Mouse (Mus musculus) erythroid progenitor cell, adult 5-6 weeks (primary cell): ENCODE data around the gene A630095N17Rik. TPM values are rescaled to one million over a fixed set of nuclear protein-coding genes. Genes with fewer than 3 reads are reported as not detected.
A peak's percentile ranks its signal among the peaks of the same experiment; 100 is the strongest.

Source experiments
- ATAC-seq: replicated peaks from 2 replicates; pipeline ENCODE4 v1.8.0; 2016; ENCODE audit warnings: moderate number of reproducible peaks, mild to moderate bottlenecking, moderate TSS enrichment, inconsistent platforms; ENCODE audit not compliant: poor library complexity, low FRiP score, severe bottlenecking
- total RNA-seq, 2 experiments: library from RNA; stranded (forward) in 1 of 2; stranded (reverse) in 1 of 2; fragments of 150-400 nt in 1 of 2; fragments of 186-747, 209-891 nt in 1 of 2; gene quantifications; 2 replicates each; pipeline versions ENCODE4 v1.2.3 to v1.2.4; 2015 to 2017; ENCODE audit warnings: low replicate concordance in 2 of 2

Gene A630095N17Rik
- total RNA-seq, 2 experiments from 2014 or later: not detected

DNA sequence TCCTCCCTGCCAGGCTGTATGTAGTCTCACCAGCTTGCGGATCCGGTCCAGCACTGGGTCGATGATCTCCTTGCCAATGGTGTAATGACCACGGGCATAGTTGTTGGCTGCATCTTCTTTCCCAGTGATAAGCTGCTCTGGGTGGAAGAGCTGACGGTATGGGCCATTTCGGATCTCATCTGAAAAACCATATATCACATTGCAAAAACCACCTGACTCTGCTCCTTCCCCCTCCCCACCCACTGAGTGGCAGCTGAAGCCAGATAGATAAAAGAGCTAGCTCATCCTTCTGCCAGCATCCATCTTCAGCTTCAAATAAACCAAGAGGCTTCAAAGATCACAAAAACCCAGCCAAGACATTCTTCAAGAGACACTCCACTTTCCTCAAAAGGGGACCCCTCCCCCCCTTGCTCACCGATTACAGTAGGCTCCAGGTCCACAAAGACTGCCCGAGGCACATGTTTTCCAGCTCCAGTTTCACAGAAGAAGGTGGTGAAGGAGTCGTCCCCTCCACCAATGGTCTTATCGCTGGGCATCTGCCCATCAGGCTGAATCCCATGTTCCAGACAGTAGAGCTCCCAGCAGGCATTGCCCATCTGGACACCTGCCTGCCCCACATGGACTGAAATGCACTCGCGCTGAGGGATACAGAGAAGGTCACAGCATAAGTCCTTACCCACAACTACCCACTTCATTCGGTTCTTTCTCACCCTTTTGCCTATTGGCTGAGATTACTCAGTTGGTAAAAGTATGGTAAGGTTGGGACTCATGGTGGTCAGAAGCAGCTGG is 14.9 kb downstream of the A630095N17Rik start:
- peak; percentile 62 for ATAC-seq

- ATAC-seq: no peak
These were observed 16.1 kb downstream of the A630095N17Rik start for GRCm38 (mm10) chr1:75215785-75216184.

- ATAC-seq: no peak
These were observed 17.0 kb downstream of the A630095N17Rik start for GRCm38 (mm10) chr1:75214886-75215285.

- no peak for ATAC-seq
These were observed 17.5 kb downstream of the A630095N17Rik start for GRCm38 (mm10) chr1:75214442-75214841.

DNA sequence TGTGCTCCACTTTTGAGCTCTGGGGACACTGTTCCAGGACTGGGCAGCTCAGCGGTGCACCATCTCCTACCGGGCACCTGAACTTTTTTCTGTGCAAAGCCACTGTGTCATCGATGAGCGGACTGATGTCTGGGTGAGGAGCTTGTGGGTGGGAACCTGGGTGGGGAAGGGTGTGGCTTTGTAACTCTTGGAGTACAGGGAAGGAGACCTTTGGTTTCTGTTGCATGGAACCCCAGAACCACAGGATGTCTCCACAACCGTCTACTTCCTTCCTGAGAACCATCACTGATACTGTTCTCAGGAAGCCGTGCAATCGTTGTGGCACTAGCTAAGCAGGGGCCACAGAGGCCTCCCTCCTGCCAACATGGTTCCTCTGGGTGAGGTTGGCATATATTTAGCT is 18.8 kb downstream of the A630095N17Rik start:
- ATAC-seq: 0 out of 2 replicates have a peak, but pooled peaks have one; percentile 15

DNA sequence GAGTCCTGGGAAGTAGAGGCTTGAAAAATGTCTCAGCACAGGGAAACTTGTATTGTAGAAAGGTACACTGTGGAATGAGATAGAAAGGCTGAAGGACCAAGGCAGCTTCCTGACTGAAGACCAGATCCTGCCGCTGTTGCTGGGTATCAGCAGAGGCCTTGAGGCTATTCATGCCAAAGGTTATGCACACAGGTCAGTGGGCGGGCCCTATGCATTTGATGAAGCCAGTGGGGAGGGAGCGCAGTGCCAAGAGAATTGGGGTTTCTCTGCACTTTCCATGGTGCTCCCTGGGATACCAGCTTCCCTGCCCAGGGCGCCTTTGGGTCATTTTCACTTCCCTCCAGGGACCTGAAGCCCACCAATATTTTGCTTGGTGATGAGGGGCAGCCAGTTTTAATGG is 19.4 kb downstream of the A630095N17Rik start:
- ATAC-seq: no peak

DNA sequence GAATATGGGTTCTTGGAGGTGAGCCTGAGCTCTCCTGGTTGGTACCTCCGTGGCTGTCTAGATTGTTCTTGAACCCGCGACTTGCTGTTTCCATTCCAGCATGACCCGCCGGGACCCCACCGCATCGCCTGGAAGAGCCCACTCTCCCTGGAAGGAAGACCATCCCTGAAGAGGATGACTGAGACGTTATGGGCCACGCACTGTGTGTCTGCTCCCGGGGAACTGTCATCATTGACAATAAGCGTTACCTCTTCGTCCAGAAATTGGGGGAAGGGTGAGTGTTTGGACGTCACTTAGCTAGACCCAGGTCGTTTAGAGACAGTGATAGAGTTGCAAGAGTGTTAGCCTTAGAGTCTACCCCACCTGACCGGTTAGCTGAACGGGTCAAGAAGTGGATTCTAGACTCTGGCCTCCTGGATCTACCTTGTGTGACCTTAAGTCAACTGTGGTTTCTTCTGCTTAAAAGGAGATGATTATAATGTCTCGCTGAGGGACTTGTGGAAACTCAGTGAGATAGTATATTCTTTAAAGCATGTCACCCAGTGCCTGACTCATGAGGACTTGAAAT is 20.7 kb downstream of the A630095N17Rik start:
- no peak for ATAC-seq

DNA sequence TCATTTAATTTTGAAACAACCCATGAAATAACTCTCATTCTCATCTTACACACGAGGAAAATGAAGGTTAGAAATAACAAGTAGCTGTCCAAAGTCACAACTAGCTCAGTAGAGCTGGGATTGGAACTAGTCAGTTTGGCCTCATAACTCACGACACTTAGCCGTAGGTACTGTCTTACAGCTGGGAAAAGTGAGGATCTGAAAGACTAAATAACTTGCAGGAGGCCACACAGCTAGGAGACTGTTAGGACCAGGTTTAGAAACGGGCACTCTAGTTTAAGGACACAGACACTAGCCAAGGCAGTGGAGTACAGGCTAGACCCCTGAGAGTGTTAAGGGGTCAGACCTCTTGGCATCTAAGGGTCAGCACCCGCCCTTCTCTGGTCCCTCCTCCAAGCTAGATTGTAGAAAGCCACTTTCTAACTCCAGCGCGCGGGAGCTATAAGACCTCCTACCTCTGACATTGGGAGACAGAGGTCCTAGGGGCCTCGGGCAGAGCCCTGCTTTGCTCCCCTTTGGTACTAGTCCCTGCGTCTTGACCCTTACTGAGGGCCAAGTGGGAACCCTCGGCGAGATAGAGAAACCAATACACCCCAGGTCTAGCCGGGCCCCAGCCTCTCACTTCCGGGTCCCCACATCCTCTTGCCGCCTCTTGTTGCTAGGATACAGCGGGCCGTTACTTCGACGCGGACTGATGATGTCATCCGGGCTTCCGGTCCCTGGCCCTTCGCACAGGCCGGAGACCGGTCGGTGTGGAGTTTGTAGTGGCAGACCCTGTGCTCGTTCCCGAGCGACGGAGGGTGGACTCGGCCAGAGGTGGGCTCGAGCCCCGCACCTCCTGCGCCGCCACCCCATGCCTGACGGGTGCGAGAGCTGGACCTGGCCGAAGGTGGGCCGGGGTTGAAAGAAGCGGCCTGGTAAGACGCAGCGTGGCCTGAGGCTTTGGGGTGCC is 21.5 kb downstream of the A630095N17Rik start, which contains the start of the genes Glb1l and Stk16:
Gene Glb1l, minus strand, starts transcription at position 678 of the 952 bp plus-strand sequence.
Gene Stk16, plus strand, starts transcription at position 703 of the 952 bp plus-strand sequence.
- peak; percentile 84 for ATAC-seq

DNA sequence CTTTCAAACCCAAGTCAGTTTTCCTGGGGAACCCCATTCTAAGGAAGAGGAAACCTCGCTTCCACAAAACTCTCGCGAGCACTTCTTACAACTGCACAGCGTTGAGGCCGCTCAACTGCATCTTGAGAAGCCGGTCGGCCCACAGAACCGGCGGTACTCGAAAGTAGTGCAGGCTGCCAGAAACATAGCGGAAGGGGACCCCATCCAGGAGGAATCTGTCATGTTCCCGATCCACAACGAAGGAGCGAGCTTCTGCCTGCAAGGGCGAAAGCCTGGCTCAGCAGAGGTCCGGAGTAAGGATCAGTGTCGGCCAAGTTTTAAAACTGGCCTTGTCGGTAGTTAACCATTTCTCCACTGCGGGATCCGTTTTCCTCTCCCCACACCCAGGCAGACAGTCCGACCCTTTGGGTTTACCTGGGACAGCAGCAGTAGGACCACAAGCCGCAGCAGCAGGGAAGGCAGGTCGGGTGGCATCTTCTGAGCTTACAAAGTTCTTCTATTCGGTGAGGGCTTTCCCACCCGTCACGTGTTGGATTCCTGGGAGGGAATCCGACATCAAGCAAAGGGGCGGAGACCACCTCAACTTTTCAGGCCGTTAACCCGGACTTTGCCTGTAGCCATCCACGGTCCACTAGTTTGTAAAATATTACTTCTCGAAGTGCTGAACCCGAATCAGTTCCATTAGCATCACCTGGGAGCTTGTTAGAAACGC is 22.8 kb downstream of the A630095N17Rik start:
- ATAC-seq: peak; percentile 17; the same call in 1 of the 2 replicates

GRCm38 (mm10) chr1:75201236-75201635 is 30.7 kb downstream of the A630095N17Rik start:
- no peak for ATAC-seq

- peak; percentile 32; the same call in 1 of the 2 replicates for ATAC-seq
These were observed 39.5 kb downstream of the A630095N17Rik start for GRCm38 (mm10) chr1:75192452-75192851.

DNA sequence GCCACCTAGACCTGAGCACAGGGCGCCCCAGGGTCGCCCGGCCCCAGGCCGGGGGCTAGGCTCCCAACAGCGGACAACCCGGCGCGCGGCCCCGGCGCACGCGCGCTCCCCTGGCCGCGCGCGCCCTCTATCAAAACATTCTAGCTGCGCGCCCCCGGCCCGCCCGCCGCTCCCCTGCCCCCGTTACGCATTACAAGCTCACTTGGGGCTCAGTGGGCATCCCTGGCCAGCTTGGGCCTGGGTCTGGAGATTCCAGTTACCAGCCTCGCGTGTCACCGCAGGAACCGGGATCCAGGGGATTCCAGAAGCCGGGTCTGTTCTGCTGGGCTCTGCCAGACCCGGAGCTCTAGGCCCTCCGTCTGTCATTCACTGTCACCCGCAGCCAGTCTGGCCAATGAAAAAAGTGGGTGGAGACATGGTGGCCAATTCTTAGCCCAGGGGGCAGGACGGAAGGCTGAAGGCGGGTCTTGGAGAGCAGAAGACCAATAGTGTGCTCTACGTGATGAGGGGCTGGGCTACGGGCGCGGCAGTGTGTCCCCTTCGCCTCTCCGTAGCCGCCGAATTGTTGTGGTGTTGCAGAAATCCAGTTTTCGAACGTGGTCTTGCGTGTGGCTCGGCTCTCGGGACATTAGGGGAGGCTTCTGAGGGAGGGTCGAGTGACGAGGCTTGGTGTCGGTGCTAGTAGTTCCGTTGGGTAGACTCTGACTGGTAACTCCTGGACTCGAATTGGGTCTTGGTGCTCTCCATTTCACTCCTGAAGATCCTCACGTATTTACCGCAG is 40.1 kb downstream of the A630095N17Rik start, which contains the start of the genes Ankzf1 and Atg9a:
Gene Ankzf1, plus strand, starts transcription at position 530 of the 781 bp plus-strand sequence.
Gene Atg9a, minus strand, starts transcription at position 575 of the 781 bp plus-strand sequence.
- peak; percentile 96 for ATAC-seq

DNA sequence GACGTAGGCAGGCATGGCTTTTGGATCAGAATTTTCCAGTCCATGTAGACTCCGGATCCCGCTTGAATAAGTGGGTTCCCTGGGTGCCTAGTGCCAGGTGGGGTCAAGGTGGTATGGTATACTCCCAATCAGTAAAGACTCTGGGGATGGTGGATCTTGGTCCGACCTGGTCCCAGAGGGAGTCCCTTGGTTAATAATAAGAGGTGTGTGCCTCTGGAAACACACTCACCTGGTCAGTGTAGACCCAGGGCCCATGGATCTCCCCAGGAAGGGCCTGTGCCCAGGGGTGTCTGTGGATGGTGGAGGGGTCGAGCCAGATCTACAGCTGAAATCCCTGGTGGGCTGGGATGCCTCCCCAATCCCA is 40.7 kb downstream of the A630095N17Rik start:
- 0 out of 2 replicates have a peak, but pooled peaks have one; percentile 16 for ATAC-seq

- ATAC-seq: no peak
These were observed 41.3 kb downstream of the A630095N17Rik start for GRCm38 (mm10) chr1:75190577-75190976.

GRCm38 (mm10) chr1:75187914-75188483 is 43.9 kb downstream of the A630095N17Rik start:
- ATAC-seq: no peak

GRCm38 (mm10) chr1:75187126-75187525 is 44.8 kb downstream of the A630095N17Rik start:
- no peak for ATAC-seq

GRCm38 (mm10) chr1:75185495-75185894 is 46.4 kb downstream of the A630095N17Rik start:
- ATAC-seq: no peak

DNA sequence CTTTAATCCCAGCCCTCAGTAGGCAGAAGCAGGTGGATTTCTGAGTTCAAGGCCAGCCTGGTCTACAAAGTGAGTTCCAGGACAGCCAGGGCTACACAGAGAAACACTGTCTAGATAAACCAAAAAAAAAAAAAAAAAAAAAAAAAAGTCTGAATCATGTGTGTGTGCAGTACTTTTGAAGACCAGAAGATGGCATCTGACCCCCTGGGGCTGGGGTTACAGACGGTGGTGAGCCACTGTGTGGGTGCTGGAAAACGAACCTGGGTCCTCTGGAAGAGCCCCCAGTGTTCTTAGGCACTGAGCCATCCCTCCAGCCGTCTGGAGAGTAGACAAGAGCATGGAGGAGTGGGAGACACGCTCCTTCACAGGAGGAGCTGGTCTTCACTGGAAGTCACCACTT is 49.7 kb downstream of the A630095N17Rik start:
- ATAC-seq: no peak
